Mouse (Mus musculus): ENCODE data around the gene Ceacam19. TPM values are rescaled to one million over a fixed set of nuclear protein-coding genes. Genes with fewer than 3 reads are reported as not detected.
A peak's percentile ranks its signal among the peaks of the same experiment; 100 is the strongest.

Ceacam19 gene
- total RNA-seq, 2 experiments from 2014 or later, result not detected

DNA sequence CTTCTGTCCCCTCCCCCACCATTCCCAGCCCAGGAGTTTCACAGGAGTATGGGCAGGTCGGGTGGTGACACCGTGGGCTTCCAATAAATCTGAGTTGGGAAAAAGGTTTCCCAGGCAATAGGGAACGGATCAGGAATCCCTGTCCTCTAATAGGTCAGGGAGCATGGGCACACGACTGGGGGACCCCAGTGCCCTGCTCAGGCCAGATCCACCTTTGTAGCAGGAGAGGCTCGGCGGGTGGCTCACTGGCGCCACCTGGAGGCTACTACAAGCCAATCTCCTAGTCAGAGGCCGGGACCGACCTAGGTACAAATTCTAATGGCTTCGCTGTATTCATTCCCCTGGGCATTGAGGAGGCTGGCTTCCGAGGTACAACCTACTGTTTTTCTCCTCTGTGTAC lies 44.2 kb downstream of the Ceacam19 start:
- Histone ChIP-seq H3K4me3 (no peak overlapping the region), H3K27ac (no peak overlapping the region)
- peak; percentile 98 for TF ChIP-seq CTCF (conservative IDR thresholded peaks at IDR 0.05)
- peak; percentile 23 to 65 for DNase-seq (ENCODE audit: low spot score in 2 of 2)

DNA sequence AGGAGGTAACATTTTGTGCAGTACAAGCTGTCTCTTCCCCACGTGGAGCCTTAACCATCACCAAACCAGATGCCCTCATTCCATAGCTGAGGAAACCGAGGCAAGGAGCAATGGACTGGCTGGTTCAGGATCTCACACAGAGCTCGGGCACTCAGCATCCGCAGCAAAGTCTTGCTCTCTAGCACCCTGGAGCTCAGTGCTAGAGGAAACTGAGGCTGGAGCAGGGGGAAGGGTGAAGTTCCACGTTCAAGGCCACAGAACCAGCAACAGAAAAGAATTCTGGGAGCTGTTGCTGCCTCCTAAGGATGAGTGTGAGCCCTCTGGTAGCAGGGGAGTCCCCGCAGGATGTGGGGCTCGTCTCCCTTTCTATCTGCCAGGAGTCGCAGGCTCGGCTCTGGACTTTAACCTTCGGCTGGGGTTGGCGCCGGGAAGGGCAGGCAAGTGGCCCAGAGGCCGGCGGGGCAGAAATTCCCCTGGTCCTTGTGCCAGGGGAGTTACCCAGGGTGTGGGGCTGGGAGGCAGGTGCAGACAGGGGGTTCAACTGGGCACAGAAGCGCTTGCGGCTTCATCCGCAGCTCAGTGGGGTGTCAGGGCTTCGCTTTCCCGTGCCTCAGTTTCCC lies 44.8 kb downstream of the Ceacam19 start:
- Histone ChIP-seq H3K27ac (no peak overlapping the region), H3K4me3 (no peak overlapping the region)
- no peak for DNase-seq (ENCODE audit: low spot score in 2 of 2)
- TF ChIP-seq CTCF (conservative IDR thresholded peaks at IDR 0.05), result no peak

DNA sequence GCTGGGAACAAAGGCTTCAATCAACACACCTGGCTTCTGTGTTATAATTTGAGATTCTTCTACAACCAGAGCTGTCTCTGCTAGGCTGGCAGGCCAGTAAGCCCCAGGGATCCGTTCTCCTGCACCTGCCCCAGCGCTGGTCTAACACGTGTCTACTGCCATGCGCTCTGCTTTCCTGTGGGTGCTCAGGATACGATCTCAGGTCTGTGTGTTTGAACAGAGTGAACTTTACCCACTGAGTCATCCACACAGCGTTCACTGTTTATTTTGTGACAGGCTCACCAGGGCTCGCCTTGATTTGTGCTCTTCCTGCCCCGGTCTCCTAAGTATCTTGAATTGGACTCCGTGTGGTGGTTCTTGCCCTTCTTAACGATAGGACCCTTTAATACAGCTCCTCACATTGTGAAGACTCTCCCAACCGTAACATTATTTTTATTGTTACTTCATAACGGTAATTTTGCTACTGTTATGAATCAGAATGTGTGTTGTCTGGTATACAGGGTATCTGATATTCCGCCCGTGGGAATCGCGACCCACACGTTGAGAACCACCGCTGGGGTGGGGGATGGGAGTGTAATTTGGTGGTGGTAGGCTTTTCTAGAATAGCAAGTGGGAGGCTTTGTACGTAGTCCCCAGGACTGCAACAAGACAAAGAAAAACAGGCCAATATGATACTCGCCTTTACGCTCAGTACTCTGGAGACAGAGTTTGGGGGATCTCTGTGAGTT lies 45.9 kb downstream of the Ceacam19 start:
- no peak overlapping the region for H3K27ac ChIP-seq
- H3K4me3 ChIP-seq, result no peak overlapping the region
- no peak for TF ChIP-seq CTCF (conservative IDR thresholded peaks at IDR 0.05)
- DNase-seq (ENCODE audit: low spot score in 2 of 2), result no peak

DNA sequence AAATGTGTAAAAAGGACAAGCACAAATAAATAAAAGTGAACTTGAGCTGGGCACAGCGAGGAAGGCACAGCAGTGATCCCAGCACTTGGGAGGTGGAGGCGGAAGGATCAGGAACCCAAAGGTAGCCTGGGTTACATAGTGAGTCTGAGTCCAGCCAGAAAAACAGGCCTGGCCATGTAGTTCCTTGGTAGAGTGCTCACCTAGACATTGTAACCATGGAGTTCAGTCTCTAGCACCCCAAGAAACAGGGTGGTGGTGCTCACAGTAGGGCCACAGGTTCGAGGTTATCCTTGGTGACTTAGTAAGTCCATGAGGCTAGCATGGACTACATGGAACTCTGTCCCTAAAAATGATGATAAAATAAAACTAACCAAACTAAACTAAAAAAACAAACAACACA lies 46.8 kb downstream of the Ceacam19 start:
- DNase-seq (ENCODE audit: low spot score in 2 of 2), result no peak
- H3K4me3 ChIP-seq, result no peak overlapping the region
- no peak overlapping the region for H3K27ac ChIP-seq
- TF ChIP-seq CTCF (conservative IDR thresholded peaks at IDR 0.05), result no peak

DNA sequence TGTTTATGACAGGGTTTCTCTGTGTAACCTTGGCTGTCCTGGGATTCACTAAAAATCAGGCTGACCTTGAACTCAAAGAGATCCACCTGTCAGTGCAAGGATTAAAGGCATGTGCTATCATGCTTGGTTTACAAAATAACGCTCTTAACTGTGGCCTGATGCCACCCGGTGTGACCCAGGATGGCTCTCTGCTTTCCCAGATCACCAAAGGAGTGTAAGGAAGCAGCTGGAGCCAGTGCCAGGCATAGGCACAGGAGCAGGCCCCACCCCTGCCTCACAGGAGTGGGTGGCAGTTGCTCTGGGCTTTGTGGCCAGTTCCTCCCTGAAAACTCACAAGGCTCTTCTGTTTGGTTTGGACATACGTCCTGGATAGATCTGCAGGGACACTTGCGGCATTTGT lies 47.4 kb downstream of the Ceacam19 start:
- no peak for DNase-seq (ENCODE audit: low spot score in 2 of 2)
- TF ChIP-seq CTCF (conservative IDR thresholded peaks at IDR 0.05), result no peak
- H3K4me3 ChIP-seq, result no peak overlapping the region
- H3K27ac ChIP-seq, result no peak overlapping the region

DNA sequence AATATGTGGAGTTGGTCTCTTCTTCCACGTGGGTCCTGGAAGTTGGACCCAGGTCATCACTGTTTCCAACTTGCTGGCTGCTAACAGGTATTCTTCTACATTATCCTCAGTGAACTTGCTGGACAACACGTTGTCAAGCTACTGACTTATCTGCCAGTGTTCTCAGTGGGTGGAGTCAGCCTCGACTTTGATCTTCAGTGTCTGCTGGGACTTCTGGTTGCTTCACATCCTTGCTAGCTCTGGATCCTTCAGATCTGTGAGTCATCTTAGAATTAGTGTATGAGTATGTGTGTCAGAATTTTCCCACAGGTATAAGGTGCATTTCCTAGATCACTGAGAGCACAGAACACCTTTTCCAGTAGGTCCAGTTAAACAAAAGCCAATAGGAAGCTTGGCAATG lies 50.9 kb downstream of the Ceacam19 start:
- Histone ChIP-seq H3K4me3 (no peak overlapping the region), H3K27ac (no peak overlapping the region)
- no peak for TF ChIP-seq CTCF (conservative IDR thresholded peaks at IDR 0.05)
- no peak for DNase-seq (ENCODE audit: low spot score in 2 of 2)

DNA sequence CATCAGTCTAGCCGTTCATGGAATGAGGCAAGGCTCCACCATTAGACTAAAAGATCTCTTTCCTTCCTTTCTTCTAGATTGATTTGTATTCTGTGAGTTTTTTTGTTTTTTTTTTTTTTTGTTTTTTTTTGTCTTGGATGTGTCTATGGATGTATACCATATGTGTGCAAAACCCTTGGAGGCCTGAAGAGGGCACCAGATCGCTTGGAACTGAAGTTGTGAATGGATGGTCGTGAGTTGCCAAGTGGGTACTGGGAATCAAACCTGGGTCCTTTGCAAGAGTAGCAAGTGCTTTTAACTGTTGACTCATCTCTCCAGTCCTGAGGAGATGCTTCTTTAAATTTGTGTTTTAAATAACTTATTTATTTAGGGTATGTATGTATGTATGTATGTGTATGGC lies 53.7 kb downstream of the Ceacam19 start:
- DNase-seq (ENCODE audit: low spot score in 2 of 2), result no peak
- no peak overlapping the region for H3K27ac ChIP-seq
- peak; percentile 44 for TF ChIP-seq CTCF (conservative IDR thresholded peaks at IDR 0.05)
- H3K4me3 ChIP-seq, result no peak overlapping the region

DNA sequence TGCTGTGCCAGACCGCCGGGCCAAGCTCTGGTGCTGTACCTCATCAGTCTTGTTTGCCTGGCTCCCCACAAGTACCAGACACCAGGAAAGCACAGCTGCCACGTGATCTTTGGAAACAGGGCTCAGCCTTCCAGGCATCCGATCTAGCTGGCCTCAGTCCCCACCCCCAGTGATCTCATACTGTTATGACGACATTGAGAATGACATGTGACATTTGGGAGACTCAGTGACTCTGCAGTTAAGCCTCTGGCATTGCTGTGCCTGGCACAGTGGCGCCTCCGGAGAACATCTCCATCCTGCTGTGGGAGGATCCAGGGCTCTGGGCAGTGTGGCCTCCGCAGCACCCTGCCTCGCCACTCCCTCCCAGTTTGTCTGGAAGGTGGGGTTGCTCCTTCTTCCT lies 55.9 kb downstream of the Ceacam19 start:
- no peak overlapping the region for H3K4me3 ChIP-seq
- no peak for TF ChIP-seq CTCF (conservative IDR thresholded peaks at IDR 0.05)
- DNase-seq (ENCODE audit: low spot score in 2 of 2), result no peak
- no peak overlapping the region for H3K27ac ChIP-seq

DNA sequence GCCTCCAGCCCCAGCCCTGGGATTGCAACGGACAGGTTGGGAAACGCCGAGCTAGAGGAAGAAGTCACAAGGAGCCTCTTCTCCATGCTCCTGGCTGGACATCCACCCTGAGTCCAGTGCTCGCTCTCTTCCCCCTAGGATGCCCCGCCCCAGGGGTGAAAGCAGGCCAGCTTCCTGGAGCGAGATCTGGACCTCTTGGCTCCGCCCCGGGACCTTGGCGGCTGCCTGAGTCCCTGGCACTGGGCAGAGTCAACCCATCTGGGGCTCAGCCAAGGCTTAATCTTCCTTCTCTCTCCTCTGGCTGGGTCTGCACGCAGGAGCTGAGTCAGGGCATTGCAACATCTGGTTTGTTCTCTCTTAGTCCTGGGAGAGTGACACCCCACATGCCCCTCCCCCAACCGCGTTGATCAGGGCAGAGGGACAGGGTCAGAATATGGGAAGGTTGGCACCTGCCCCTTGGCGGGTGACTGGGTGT lies 57.0 kb downstream of the Ceacam19 start:
- no peak overlapping the region for H3K4me3 ChIP-seq
- no peak overlapping the region for H3K27ac ChIP-seq
- no peak for TF ChIP-seq CTCF (conservative IDR thresholded peaks at IDR 0.05)
- peak in 1 of 2 experiments; percentile 11 for DNase-seq (ENCODE audit: low spot score in 2 of 2)

DNA sequence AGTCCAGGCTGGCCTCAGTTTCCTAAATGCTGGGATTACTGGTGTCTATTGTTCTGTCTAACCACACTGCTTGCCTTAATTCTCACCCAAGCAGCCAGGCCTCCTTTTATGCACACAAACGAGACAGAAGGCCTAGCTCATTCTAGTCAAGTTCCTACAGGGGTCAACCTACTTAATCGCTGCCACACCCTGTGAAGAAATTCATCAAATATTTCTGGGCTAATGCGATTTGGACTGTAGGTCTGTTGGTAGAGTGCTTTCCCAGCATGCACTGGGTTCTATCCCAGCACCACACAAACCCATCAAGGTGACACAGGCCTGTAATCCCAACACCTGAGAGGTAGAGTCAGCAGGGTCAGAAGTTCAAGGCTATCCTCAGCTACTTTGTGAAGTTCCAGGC lies 58.1 kb downstream of the Ceacam19 start:
- Histone ChIP-seq H3K27ac (no peak overlapping the region), H3K4me3 (no peak overlapping the region)
- no peak for DNase-seq (ENCODE audit: low spot score in 2 of 2)
- TF ChIP-seq CTCF (conservative IDR thresholded peaks at IDR 0.05), result no peak

DNA sequence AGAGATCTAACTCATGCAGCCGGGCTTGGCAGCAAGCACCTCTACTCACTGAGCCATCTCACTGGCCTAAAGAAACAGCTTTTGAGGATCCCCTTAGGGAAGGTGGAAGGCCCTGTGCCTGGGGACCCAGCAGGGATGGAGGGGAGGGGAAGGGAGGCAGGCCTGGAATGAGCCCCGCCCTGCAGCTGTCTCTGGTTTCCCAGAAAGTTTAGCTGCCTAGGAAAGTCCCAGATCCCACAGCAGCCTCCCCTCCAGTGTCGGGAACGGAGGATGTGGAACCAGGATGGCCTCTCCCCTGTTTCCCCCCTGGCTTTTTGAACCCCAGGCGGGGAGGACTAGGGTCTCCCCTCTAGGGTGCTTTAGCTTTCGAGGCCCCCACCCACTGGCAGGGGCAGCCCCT lies 61.0 kb downstream of the Ceacam19 start:
- TF ChIP-seq CTCF (conservative IDR thresholded peaks at IDR 0.05), result no peak
- Histone ChIP-seq H3K27ac (no peak overlapping the region), H3K4me3 (no peak overlapping the region)
- DNase-seq (ENCODE audit: low spot score in 2 of 2), result no peak

Other genes starting within 250 kb of the Ceacam19 start
- gene Clptm1, start 222.9 kb downstream of the Ceacam19 start, total RNA-seq (2021), result 100 to 1,000 TPM; 136 to 151 TPM
- not detected for gene Apoc2, start 210.0 kb downstream of the Ceacam19 start, total RNA-seq (2021)
- gene Gm44805, start 206.5 kb downstream of the Ceacam19 start, total RNA-seq (2021), result not detected
- not detected for gene Apoc4, start 206.5 kb downstream of the Ceacam19 start, total RNA-seq (2021)
- gene Apoc1, start 195.3 kb downstream of the Ceacam19 start, total RNA-seq (2021), result 1 to 10 TPM; 3.1 to 3.5 TPM
- gene Apoe, start 188.8 kb downstream of the Ceacam19 start, total RNA-seq (2021), result 1,000 to 10,000 TPM; 2,242 to 2,264 TPM
- gene Tomm40, start 172.5 kb downstream of the Ceacam19 start, total RNA-seq (2021), result 100 to 1,000 TPM; 110 TPM
- gene Nectin2, start 137.5 kb downstream of the Ceacam19 start, total RNA-seq (2021), result 1 to 10 TPM; 4.5 to 5.9 TPM
- gene Bcam, start 116.9 kb downstream of the Ceacam19 start, total RNA-seq (2021), result 10 to 100 TPM in 1 of 2 experiments, 1 to 10 TPM in 1; 9.2 to 14.8 TPM
- gene Cblc, start 91.2 kb downstream of the Ceacam19 start, total RNA-seq (2021), result not detected
- under 1 TPM; 0.46 to 0.83 TPM for gene Bcl3, start 65.2 kb downstream of the Ceacam19 start, total RNA-seq (2021)
- gene Gm19345, start 36.0 kb downstream of the Ceacam19 start, total RNA-seq (2021), result 1 to 10 TPM in 1 of 2 experiments, under 1 TPM in 1; 0.86 to 1.6 TPM
- not detected for gene Ceacam16, start 26.7 kb downstream of the Ceacam19 start, total RNA-seq (2021)
- 10 to 100 TPM; 13.6 to 16.3 TPM for gene Pvr, start 33.2 kb upstream of the Ceacam19 start, total RNA-seq (2021)
- not detected for gene Igsf23, start 62.8 kb upstream of the Ceacam19 start, total RNA-seq (2021)
- gene Ceacam20, start 77.4 kb upstream of the Ceacam19 start, total RNA-seq (2021), result not detected
- not detected for gene Nlrp9b, start 103.5 kb upstream of the Ceacam19 start, total RNA-seq (2021)
- not detected for gene Vmn1r91, start 211.7 kb upstream of the Ceacam19 start, total RNA-seq (2021)
- gene Gm16442, start 234.6 kb upstream of the Ceacam19 start, total RNA-seq (2021), result not detected